Mouse (Mus musculus) hindbrain, embryonic 10.5 days (tissue): ENCODE results near the gene Heatr4. TPM values are rescaled to one million over a fixed set of nuclear protein-coding genes. Genes with fewer than 3 reads are reported as not detected.

Source experiments
- DNase-seq: peaks from one replicate; pipeline ENCODE4 v3.0.0-alpha.2; 2017; ENCODE audit warnings: low spot score
- H3K27ac ChIP-seq: fragments of 300-500 bp; sonication (generic); 2 replicates; pipeline ENCODE4 v1.5.1; 2016; ENCODE audit warnings: mild to moderate bottlenecking, moderate library complexity
- H3K27me3 ChIP-seq: fragments of 300-500 bp; sonication (generic); 2 replicates; pipeline ENCODE4 v1.6.1; 2016; ENCODE audit warnings: mild to moderate bottlenecking; ENCODE audit not compliant: poor library complexity, insufficient read depth, severe bottlenecking
- H3K36me3 ChIP-seq: fragments of 300-500 bp; sonication (generic); 2 replicates; pipeline ENCODE4 v1.6.1; 2016; ENCODE audit warnings: mild to moderate bottlenecking, moderate library complexity
- H3K4me1 ChIP-seq: fragments of 300-500 bp; sonication (generic); replicated peaks from 2 replicates; pipeline ENCODE4 v1.6.1; 2016; ENCODE audit warnings: mild to moderate bottlenecking
- H3K4me3 ChIP-seq: fragments of 300-500 bp; sonication (generic); 2 replicates; pipeline ENCODE4 v1.5.1; 2016; ENCODE audit warnings: mild to moderate bottlenecking, moderate library complexity
- H3K9me3 ChIP-seq: fragments of 300-500 bp; sonication (generic); 2 replicates; pipeline ENCODE4 v1.6.1; 2016; ENCODE audit warnings: mild to moderate bottlenecking, moderate library complexity
- WGBS: fragments of 180-500 bp; shearing (Covaris S2); methylation state at CpG from one replicate; pipeline ENCODE4 v1.1.7; 2016; 5-methylcytosine and 5-hydroxymethylcytosine counted together
- polyA plus RNA-seq: library from polyadenylated mRNA; unstranded; fragments of >200 nt; fragmentation: Nextera tagmentation; extraction: Ambion mirVana; gene quantifications from 2 replicates; pipeline ENCODE4 v1.2.1, GENCODE M21; 2016

Gene Heatr4
- polyA plus RNA-seq, 1 experiment from 2014 or later: not detected

- WGBS: under 1% methylated on average over 63 of the region's 63 CpGs
These were observed 62.9 kb downstream of the Heatr4 start, which contains the start of gene Numb for GRCm38 (mm10) chr12:83921535-83922381. Gene Numb, minus strand, starts transcription at chr12:83921934.

GRCm38 (mm10) chr12:83920721-83921441, 63.8 kb downstream of the Heatr4 start:
- Histone ChIP-seq H3K4me3 (peak overlapping the region; percentile 97), H3K9me3 (no peaks in the 10 kb centered on the region), H3K27ac (peak overlapping the region; percentile 94), H3K27me3 (no peaks in the 10 kb centered on the region), H3K36me3 (peaks cover 9% of the 10 kb centered on the region; the same call in 1 of the 2 replicates), H3K4me1 (peaks cover 45% of the 10 kb centered on the region)
- peak; percentile 55 for DNase-seq
- WGBS: 2% methylated on average over 31 of the region's 31 CpGs

More at GRCm38 (mm10) chr12:83921535-83922381, 62.9 kb downstream of the Heatr4 start, which contains the start of gene Numb:
- peak; percentile 99 for DNase-seq
- H3K4me1 ChIP-seq: peaks cover 45% of the 10 kb centered on the region
- peaks cover 3% of the 10 kb centered on the region; the same call in 1 of the 2 replicates for H3K36me3 ChIP-seq
- H3K27me3 ChIP-seq: no peaks in the 10 kb centered on the region
- H3K9me3 ChIP-seq: no peaks in the 10 kb centered on the region
- H3K4me3 ChIP-seq: peak within 1 kb of the TSS; percentile 97
- peak within 1 kb of the TSS; percentile 94 for H3K27ac ChIP-seq

- no peak overlapping the region for H3K27ac ChIP-seq
- DNase-seq: no peak
- H3K4me1 ChIP-seq: peaks cover 20% of the 10 kb centered on the region
- peaks cover 33% of the 10 kb centered on the region; the same call in 1 of the 2 replicates for H3K36me3 ChIP-seq
- H3K27me3 ChIP-seq: no peaks in the 10 kb centered on the region
- WGBS: 85% methylated on average over 9 of the region's 9 CpGs
- H3K9me3 ChIP-seq: no peaks in the 10 kb centered on the region
- no peak overlapping the region for H3K4me3 ChIP-seq
These were observed 67.8 kb downstream of the Heatr4 start for GRCm38 (mm10) chr12:83916884-83917283.

GRCm38 (mm10) chr12:83914797-83915196, 69.9 kb downstream of the Heatr4 start:
- Histone ChIP-seq H3K36me3 (peaks cover 33% of the 10 kb centered on the region; the same call in 1 of the 2 replicates), H3K9me3 (no peaks in the 10 kb centered on the region), H3K4me1 (peaks cover 8% of the 10 kb centered on the region), H3K27me3 (no peaks in the 10 kb centered on the region), H3K27ac (no peak overlapping the region), H3K4me3 (no peak overlapping the region)
- 93% methylated on average over 1 of the region's 1 CpGs for WGBS
- no peak for DNase-seq

GRCm38 (mm10) chr12:83914202-83914740, 70.4 kb downstream of the Heatr4 start:
- WGBS: 96% methylated on average over 4 of the region's 4 CpGs
- H3K9me3 ChIP-seq: no peaks in the 10 kb centered on the region
- H3K27ac ChIP-seq: no peak overlapping the region
- H3K27me3 ChIP-seq: no peaks in the 10 kb centered on the region
- DNase-seq: no peak
- H3K4me3 ChIP-seq: no peak overlapping the region
- peaks cover 5% of the 10 kb centered on the region for H3K4me1 ChIP-seq
- H3K36me3 ChIP-seq: peaks cover 33% of the 10 kb centered on the region; the same call in 1 of the 2 replicates

- Histone ChIP-seq H3K9me3 (no peaks in the 10 kb centered on the region), H3K4me1 (no peaks in the 10 kb centered on the region), H3K4me3 (no peak overlapping the region), H3K36me3 (peaks cover 19% of the 10 kb centered on the region; the same call in 1 of the 2 replicates), H3K27me3 (no peaks in the 10 kb centered on the region), H3K27ac (no peak overlapping the region)
- 93% methylated on average over 2 of the region's 2 CpGs for WGBS
- DNase-seq: no peak
These were observed 74.2 kb downstream of the Heatr4 start for GRCm38 (mm10) chr12:83910451-83910850.

Other genes with a start within 250 kb of the Heatr4 start
- gene Papln, start 221.2 kb downstream of the Heatr4 start, polyA plus RNA-seq: 0.04 and 0.14 TPM in 2 replicates
- 27.8 and 39.1 TPM in 2 replicates for gene Numb, start 62.9 kb downstream of the Heatr4 start, polyA plus RNA-seq
- 16.8 and 17.6 TPM in 2 replicates for gene Riox1, start 34.2 kb downstream of the Heatr4 start, polyA plus RNA-seq
- 15.5 and 20.0 TPM in 2 replicates for gene Acot2, start 3.0 kb upstream of the Heatr4 start, polyA plus RNA-seq
- 39.8 and 45.3 TPM in 2 replicates for gene Acot1, start 24.6 kb upstream of the Heatr4 start, polyA plus RNA-seq
- gene Acot4, start 53.5 kb upstream of the Heatr4 start, polyA plus RNA-seq: 0.08 and 0.14 TPM in 2 replicates
- not detected in 2 replicates for gene Gm49366, start 54.1 kb upstream of the Heatr4 start, polyA plus RNA-seq
- 0.19 and 0.25 TPM in 2 replicates for gene Acot3, start 67.3 kb upstream of the Heatr4 start, polyA plus RNA-seq
- gene Acot5, start 84.5 kb upstream of the Heatr4 start, polyA plus RNA-seq: 0.12 TPM in 1 of 2 replicates, not detected in the other
- gene Acot6, start 115.8 kb upstream of the Heatr4 start, polyA plus RNA-seq: 0.77 and 0.97 TPM in 2 replicates
- gene Dnal1, start 129.5 kb upstream of the Heatr4 start, polyA plus RNA-seq: 4.8 and 4.9 TPM in 2 replicates
- gene Pnma1, start 163.6 kb upstream of the Heatr4 start, polyA plus RNA-seq: 3.1 and 3.6 TPM in 2 replicates
- gene Elmsan1, start 234.0 kb upstream of the Heatr4 start, polyA plus RNA-seq: 6.5 and 8.2 TPM in 2 replicates